Mouse (Mus musculus): ENCODE data around the gene Olfr90. TPM values are rescaled to one million over a fixed set of nuclear protein-coding genes. Genes with fewer than 3 reads are reported as not detected.

Gene Olfr90
- polyA plus RNA-seq, 1 experiment from 2014 or later = not detected

DNA sequence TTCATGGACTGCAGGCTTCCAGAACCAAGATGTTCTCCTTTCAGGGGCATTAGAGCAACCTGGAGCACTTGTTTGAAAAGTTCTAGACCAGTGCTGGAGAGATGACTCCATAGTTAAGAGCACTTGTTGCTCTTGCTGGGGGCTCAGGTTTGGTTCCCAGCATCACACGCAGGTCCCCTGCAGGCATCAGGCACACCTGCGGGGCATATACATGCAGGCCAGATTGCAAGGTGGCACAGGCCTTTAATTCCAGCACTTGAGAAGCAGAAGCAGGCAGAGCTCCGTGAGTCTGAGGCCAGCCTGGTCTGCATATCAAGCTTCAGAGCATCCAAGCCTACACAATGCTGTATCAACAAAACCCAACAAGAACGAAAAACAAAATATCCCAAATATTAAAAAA is 6.6 kb downstream of the Olfr90 start:
- no peak overlapping the region for H3K4me2 ChIP-seq (replicated peaks; ENCODE audit: low read depth, low read length)
- H3K36me3 ChIP-seq (ENCODE audit: control insufficient read depth, insufficient read depth, low read length) = no peaks in the 10 kb centered on the region
- H3K9ac ChIP-seq (ENCODE audit: low read depth, low read length) = no peak overlapping the region
- no peaks in the 10 kb centered on the region for H3K9me3 ChIP-seq (ENCODE audit: control insufficient read depth, low read length)
- no peak overlapping the region for H3K4me3 ChIP-seq (ENCODE audit: low read depth, low read length)
- no peaks in the 10 kb centered on the region for H3K27me3 ChIP-seq (ENCODE audit: control insufficient read depth, insufficient read depth, low read length)
- H3K27ac ChIP-seq (ENCODE audit: low read depth, low read length) = no peak overlapping the region
- 96% methylated on average over 4 of the region's 4 CpGs for WGBS
- no peaks in the 10 kb centered on the region for H3K4me1 ChIP-seq (replicated peaks; ENCODE audit: control insufficient read depth, insufficient read depth, low read length)
- no peak for DNase-seq (ENCODE audit: low spot score)
- no peak for ATAC-seq (ENCODE audit: low FRiP score)

DNA sequence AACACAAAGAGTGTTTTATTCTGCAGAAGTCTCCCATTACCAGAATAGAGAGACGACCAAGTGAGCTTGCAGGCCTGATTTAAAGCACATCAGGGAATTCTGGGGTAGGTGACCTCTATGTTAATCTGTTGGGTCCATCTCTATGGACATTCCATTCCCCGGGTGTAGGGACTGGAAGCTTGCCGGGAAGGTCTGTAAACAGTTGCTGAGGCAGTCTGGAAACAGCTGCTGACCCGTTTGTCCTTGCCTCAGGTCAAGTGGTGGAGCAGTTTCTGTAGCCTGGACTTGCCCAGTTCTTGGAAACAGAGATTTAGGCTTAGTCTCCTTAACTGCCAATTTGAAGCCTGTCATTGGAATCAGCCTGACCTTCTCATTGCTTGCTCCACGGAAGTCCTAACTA is 8.2 kb downstream of the Olfr90 start:
- Histone ChIP-seq H3K4me3 (ENCODE audit: low read depth, low read length) (no peak overlapping the region), H3K27ac (ENCODE audit: low read depth, low read length) (no peak overlapping the region), H3K4me2 (replicated peaks; ENCODE audit: low read depth, low read length) (no peak overlapping the region), H3K9ac (ENCODE audit: low read depth, low read length) (no peak overlapping the region), H3K9me3 (ENCODE audit: control insufficient read depth, low read length) (no peaks in the 10 kb centered on the region), H3K36me3 (ENCODE audit: control insufficient read depth, insufficient read depth, low read length) (no peaks in the 10 kb centered on the region), H3K27me3 (ENCODE audit: control insufficient read depth, insufficient read depth, low read length) (no peaks in the 10 kb centered on the region), H3K4me1 (replicated peaks; ENCODE audit: control insufficient read depth, insufficient read depth, low read length) (no peaks in the 10 kb centered on the region)
- WGBS = 24% methylated on average over 5 of the region's 5 CpGs
- ATAC-seq (ENCODE audit: low FRiP score) = no peak
- DNase-seq (ENCODE audit: low spot score) = no peak

DNA sequence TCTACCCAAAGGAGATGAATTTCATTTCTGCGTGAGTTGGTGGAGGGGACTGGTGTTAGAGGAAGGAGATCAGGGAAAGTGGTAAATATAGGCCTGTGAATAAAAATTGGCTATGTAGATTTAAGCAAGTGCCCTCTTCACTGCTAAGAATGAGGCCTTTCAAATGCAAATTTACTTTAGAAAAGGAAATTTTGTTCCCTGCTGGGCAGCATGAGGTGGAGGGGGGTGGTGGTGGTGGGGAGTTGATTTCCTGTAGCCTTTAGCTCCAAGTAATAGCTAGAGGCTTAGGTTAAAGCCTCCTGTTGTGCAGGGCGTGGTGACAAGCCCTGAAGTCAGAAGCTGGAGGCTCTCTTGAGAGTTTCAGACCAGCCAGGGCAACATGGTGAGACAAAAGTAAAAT is 9.3 kb downstream of the Olfr90 start:
- Histone ChIP-seq H3K4me1 (replicated peaks; ENCODE audit: control insufficient read depth, insufficient read depth, low read length) (no peaks in the 10 kb centered on the region), H3K4me2 (replicated peaks; ENCODE audit: low read depth, low read length) (0 out of 2 replicates have a peak overlapping the region, but pooled peaks have one; percentile 12), H3K9ac (ENCODE audit: low read depth, low read length) (no peak overlapping the region), H3K9me3 (ENCODE audit: control insufficient read depth, low read length) (no peaks in the 10 kb centered on the region), H3K27ac (ENCODE audit: low read depth, low read length) (no peak overlapping the region), H3K27me3 (ENCODE audit: control insufficient read depth, insufficient read depth, low read length) (no peaks in the 10 kb centered on the region), H3K4me3 (ENCODE audit: low read depth, low read length) (no peak overlapping the region), H3K36me3 (ENCODE audit: control insufficient read depth, insufficient read depth, low read length) (no peaks in the 10 kb centered on the region)
- DNase-seq (ENCODE audit: low spot score) (peak; percentile 44), ATAC-seq (ENCODE audit: low FRiP score) (peak; percentile 70)
- WGBS = 8% methylated on average over 2 of the region's 2 CpGs

DNA sequence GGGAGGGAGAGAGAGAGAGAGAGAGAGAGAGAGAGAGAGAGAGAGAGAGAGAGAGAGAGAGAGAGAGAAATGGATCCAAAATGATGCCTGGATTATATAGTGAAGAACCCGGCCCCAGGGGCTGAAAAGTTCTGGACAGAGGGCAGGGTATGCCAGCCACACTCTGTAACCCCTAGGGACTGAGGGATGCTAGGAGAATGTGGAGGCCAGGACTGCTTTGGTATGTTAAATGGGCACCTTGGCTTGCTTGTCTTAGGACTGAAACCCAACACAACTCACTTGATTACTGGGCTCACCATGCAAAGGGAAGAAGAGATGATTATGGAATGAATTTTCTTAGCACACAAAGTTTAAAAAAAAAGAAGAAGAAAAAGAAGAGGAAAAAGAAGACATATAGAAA is 10.1 kb downstream of the Olfr90 start:
- no peaks in the 10 kb centered on the region for H3K9me3 ChIP-seq (ENCODE audit: control insufficient read depth, low read length)
- DNase-seq (ENCODE audit: low spot score) (no peak), ATAC-seq (ENCODE audit: low FRiP score) (no peak)
- 13% methylated on average over 1 of the region's 1 CpGs for WGBS
- no peaks in the 10 kb centered on the region for H3K4me1 ChIP-seq (replicated peaks; ENCODE audit: control insufficient read depth, insufficient read depth, low read length)
- H3K4me2 ChIP-seq (replicated peaks; ENCODE audit: low read depth, low read length) = no peak overlapping the region
- H3K27ac ChIP-seq (ENCODE audit: low read depth, low read length) = no peak overlapping the region
- no peaks in the 10 kb centered on the region for H3K27me3 ChIP-seq (ENCODE audit: control insufficient read depth, insufficient read depth, low read length)
- H3K36me3 ChIP-seq (ENCODE audit: control insufficient read depth, insufficient read depth, low read length) = no peaks in the 10 kb centered on the region
- H3K4me3 ChIP-seq (ENCODE audit: low read depth, low read length) = no peak overlapping the region
- no peak overlapping the region for H3K9ac ChIP-seq (ENCODE audit: low read depth, low read length)

DNA sequence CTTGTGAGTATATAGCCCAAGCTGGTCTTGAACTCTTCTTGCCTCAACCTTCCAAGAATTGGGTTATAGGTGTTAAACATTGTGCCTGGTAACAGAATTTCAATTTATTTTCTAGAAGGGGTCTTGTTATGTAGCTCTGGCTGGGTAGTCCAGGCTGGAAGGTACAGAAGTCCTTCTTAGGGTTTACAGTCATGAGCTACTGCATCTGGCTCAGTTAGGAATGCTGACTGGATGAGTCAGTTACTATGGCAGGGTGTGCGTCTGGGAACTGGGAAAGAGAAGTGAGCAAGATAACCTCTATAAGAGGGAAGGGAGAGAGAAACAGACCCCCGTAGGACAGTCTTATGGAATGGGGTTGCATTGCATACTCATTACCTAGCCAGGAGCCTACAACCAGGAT is 12.5 kb downstream of the Olfr90 start:
- H3K9me3 ChIP-seq (ENCODE audit: control insufficient read depth, low read length) = no peaks in the 10 kb centered on the region
- no peak for DNase-seq (ENCODE audit: low spot score)
- no peaks in the 10 kb centered on the region for H3K27me3 ChIP-seq (ENCODE audit: control insufficient read depth, insufficient read depth, low read length)
- WGBS = 94% methylated on average over 2 of the region's 2 CpGs
- no peak overlapping the region for H3K4me2 ChIP-seq (replicated peaks; ENCODE audit: low read depth, low read length)
- ATAC-seq (ENCODE audit: low FRiP score) = no peak
- no peaks in the 10 kb centered on the region for H3K36me3 ChIP-seq (ENCODE audit: control insufficient read depth, insufficient read depth, low read length)
- H3K4me3 ChIP-seq (ENCODE audit: low read depth, low read length) = no peak overlapping the region
- no peak overlapping the region for H3K27ac ChIP-seq (ENCODE audit: low read depth, low read length)
- H3K4me1 ChIP-seq (replicated peaks; ENCODE audit: control insufficient read depth, insufficient read depth, low read length) = peaks cover 3% of the 10 kb centered on the region; the same call in 1 of the 2 replicates
- no peak overlapping the region for H3K9ac ChIP-seq (ENCODE audit: low read depth, low read length)

DNA sequence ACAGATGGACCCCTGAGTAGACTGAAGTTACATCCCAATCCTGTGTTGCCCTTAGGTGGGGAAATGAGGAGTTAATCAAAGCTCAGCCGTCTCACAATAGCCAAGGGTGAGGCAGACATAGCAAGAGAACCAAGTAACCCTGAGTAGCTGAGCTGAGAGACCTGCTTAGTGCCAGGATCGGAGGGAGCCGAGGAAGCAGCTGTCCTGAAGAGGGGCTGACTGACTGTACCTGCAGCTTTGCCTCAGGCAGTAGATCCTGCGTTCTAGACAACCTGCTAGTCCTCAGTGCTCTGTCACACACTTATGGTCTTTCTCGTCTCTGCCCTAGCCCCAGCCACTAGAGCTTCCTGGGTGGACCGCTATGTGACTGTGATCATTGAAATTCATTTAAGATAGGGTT is 13.1 kb downstream of the Olfr90 start:
- DNase-seq (ENCODE audit: low spot score) (no peak), ATAC-seq (ENCODE audit: low FRiP score) (no peak)
- no peaks in the 10 kb centered on the region for H3K27me3 ChIP-seq (ENCODE audit: control insufficient read depth, insufficient read depth, low read length)
- 91% methylated on average over 6 of the region's 6 CpGs for WGBS
- H3K9ac ChIP-seq (ENCODE audit: low read depth, low read length) = no peak overlapping the region
- no peak overlapping the region for H3K4me3 ChIP-seq (ENCODE audit: low read depth, low read length)
- peaks cover 5% of the 10 kb centered on the region; the same call in 1 of the 2 replicates for H3K36me3 ChIP-seq (ENCODE audit: control insufficient read depth, insufficient read depth, low read length)
- no peak overlapping the region for H3K27ac ChIP-seq (ENCODE audit: low read depth, low read length)
- H3K9me3 ChIP-seq (ENCODE audit: control insufficient read depth, low read length) = no peaks in the 10 kb centered on the region
- no peak overlapping the region for H3K4me2 ChIP-seq (replicated peaks; ENCODE audit: low read depth, low read length)
- peaks cover 3% of the 10 kb centered on the region; the same call in 1 of the 2 replicates for H3K4me1 ChIP-seq (replicated peaks; ENCODE audit: control insufficient read depth, insufficient read depth, low read length)

DNA sequence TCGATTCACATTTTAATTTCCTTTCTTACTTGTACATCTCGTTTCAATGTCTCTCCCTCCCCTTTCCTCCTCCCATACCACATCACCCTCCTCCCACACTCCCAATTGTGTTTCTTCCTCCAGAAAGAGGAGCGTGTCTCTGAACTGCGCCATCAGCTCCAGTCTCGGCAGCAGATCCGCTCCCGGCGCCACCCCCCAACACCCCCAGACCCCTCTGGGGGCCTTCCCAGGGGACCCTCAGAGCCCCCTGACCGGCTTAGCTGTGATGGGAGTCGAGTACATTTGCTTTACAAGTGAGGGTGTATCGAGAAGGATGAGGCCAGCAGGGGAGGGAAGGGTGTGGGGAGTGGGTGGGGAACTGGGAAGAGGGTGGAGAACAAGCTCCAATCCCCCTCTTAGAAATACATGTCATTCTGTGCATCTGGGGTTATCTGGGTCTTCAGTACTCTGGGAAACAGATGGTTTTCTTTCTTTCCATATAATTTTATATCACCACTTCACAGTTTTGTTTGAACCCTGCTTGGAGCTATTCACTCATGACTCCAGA is 15.5 kb downstream of the Olfr90 start:
- H3K36me3 ChIP-seq (ENCODE audit: control insufficient read depth, insufficient read depth, low read length) = peaks cover 10% of the 10 kb centered on the region; the same call in 1 of the 2 replicates
- no peak overlapping the region for H3K4me2 ChIP-seq (replicated peaks; ENCODE audit: low read depth, low read length)
- H3K4me3 ChIP-seq (ENCODE audit: low read depth, low read length) = no peak overlapping the region
- H3K9ac ChIP-seq (ENCODE audit: low read depth, low read length) = 0 out of 2 replicates have a peak overlapping the region, but pooled peaks have one; percentile 31
- no peak for DNase-seq (ENCODE audit: low spot score)
- WGBS = 39% methylated on average over 11 of the region's 11 CpGs
- peak overlapping the region; percentile 42; the same call in 1 of the 2 replicates for H3K27ac ChIP-seq (ENCODE audit: low read depth, low read length)
- H3K4me1 ChIP-seq (replicated peaks; ENCODE audit: control insufficient read depth, insufficient read depth, low read length) = peaks cover 3% of the 10 kb centered on the region; the same call in 1 of the 2 replicates
- H3K9me3 ChIP-seq (ENCODE audit: control insufficient read depth, low read length) = no peaks in the 10 kb centered on the region
- H3K27me3 ChIP-seq (ENCODE audit: control insufficient read depth, insufficient read depth, low read length) = no peaks in the 10 kb centered on the region
- ATAC-seq (ENCODE audit: low FRiP score) = peak; percentile 46

DNA sequence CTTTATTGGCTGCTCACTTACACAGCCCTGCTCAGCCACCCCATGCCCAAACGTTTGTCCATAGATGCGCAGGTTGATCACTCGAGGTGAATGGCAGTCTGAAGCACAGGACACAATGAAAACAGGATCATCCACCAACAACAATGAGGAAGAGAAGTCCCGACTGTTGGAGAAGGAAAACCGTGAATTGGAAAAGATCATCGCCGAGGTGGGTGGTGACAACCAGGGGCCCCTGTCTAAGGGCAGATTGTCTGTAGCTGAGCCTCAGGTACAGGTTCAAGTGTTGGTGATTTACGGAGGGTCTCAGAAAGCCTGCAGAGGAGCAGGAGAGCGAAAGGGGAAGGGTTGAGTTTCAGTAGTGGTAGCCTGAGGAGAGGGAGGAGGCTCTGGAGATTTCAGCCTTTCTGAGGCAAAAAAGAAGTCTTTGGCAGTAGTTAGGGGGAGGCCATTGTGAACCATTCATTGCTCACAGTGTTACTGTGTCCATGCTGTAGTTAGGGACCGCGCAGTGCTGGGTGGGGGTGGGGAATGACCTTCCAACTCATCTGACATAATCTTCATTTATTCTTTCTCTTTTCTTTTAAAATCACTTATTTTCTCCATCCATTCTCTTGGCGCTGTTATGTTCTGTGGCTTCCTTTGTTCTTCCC is 16.1 kb downstream of the Olfr90 start:
- no peaks in the 10 kb centered on the region for H3K9me3 ChIP-seq (ENCODE audit: control insufficient read depth, low read length)
- DNase-seq (ENCODE audit: low spot score) (no peak), ATAC-seq (ENCODE audit: low FRiP score) (peak; percentile 58; the same call in 1 of the 2 replicates)
- WGBS = 54% methylated on average over 12 of the region's 12 CpGs
- peak overlapping the region; percentile 19; the same call in 1 of the 2 replicates for H3K27ac ChIP-seq (ENCODE audit: low read depth, low read length)
- H3K36me3 ChIP-seq (ENCODE audit: control insufficient read depth, insufficient read depth, low read length) = peaks cover 15% of the 10 kb centered on the region
- H3K4me2 ChIP-seq (replicated peaks; ENCODE audit: low read depth, low read length) = no peak overlapping the region
- H3K4me1 ChIP-seq (replicated peaks; ENCODE audit: control insufficient read depth, insufficient read depth, low read length) = peaks cover 3% of the 10 kb centered on the region; the same call in 1 of the 2 replicates
- H3K9ac ChIP-seq (ENCODE audit: low read depth, low read length) = no peak overlapping the region; the same call in 1 of the 2 replicates
- H3K27me3 ChIP-seq (ENCODE audit: control insufficient read depth, insufficient read depth, low read length) = no peaks in the 10 kb centered on the region
- no peak overlapping the region for H3K4me3 ChIP-seq (ENCODE audit: low read depth, low read length)

DNA sequence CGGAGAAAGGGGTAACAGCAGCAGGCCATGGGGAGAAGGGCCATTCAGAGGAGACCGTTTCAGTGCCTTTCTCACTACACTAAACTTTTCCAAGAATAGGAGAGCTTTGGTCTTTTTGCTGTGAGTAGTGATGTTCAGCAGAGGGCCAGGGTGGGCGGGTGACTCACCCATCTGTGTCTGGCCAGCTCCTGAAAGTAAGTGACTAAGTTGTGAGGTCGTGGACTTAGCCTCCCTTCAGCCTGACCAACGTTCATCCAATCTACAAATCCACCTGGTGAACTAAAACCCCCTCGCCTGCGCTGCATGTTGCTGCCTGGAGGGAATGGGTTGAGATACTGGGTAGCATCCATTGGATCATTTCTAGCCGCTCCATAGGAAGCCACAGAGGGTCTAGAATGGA is 18.2 kb downstream of the Olfr90 start:
- ATAC-seq (ENCODE audit: low FRiP score) = no peak
- Histone ChIP-seq H3K4me1 (replicated peaks; ENCODE audit: control insufficient read depth, insufficient read depth, low read length) (peaks cover 3% of the 10 kb centered on the region; the same call in 1 of the 2 replicates), H3K9ac (ENCODE audit: low read depth, low read length) (no peak overlapping the region), H3K4me2 (replicated peaks; ENCODE audit: low read depth, low read length) (no peak overlapping the region), H3K27me3 (ENCODE audit: control insufficient read depth, insufficient read depth, low read length) (no peaks in the 10 kb centered on the region), H3K4me3 (ENCODE audit: low read depth, low read length) (no peak overlapping the region), H3K36me3 (ENCODE audit: control insufficient read depth, insufficient read depth, low read length) (peaks cover 23% of the 10 kb centered on the region), H3K9me3 (ENCODE audit: control insufficient read depth, low read length) (no peaks in the 10 kb centered on the region), H3K27ac (ENCODE audit: low read depth, low read length) (no peak overlapping the region)
- WGBS = 88% methylated on average over 8 of the region's 8 CpGs
- DNase-seq (ENCODE audit: low spot score) = no peak

Data from hindbrain, embryonic 11.5 days (tissue).